Mouse (Mus musculus) cerebellum, adult 11-12 months (tissue): ENCODE data around the gene Zfp524.
"Not testable (repeated sequence)": the region's sequence is repeated elsewhere in the genome, so short reads cannot be mapped to it uniquely, and the experiment has no call there.

ENCODE experiments used
- DNase-seq: peaks from one replicate; pipeline ENCODE4 v3.0.0; 2022

The Zfp524 gene

DNA sequence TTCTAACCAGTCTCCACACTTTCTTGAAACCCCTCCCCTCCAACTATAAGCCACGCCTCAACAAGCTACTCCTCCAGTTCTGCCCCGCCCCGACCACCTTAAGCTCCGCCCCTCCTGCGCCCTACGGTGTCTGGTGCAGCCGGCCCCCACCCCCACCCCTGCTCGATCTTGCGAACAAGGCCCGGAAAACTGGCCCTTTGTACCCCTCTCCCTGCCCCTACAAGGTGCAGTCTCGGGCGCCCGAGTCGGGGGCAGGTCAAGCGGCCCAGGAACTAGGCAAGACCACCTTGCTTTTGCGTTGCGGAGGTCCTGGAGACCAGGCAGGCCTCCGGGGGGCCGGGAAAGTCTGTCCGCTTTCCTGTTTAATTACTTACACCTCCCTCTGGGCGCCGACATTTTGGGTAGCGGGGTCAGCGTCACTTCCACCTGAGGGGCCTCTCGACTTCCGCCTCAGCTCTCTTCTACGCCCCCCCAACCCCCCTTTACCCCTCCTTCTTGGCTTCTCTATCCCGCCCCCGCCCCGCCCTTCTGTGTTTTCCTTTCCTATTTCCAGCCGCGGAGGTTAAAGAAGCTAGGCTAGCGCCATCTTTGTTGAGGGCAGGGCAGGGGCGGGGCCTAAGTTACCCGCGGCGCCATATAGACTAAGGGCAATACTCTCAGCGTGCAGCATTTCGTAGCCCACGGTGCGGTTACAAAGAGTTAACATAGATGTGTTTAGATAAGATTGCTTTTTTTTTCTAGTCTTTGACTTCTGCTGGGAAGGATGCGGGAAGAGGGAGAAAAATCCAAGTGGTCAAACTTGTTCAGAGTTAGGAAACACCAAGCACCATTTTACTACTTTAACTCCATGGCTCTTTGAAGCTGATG lies at the start of gene Zfp524, which contains the start of gene Fiz1:
TSS of gene Zfp524 (plus strand) at position 165 of the 867 bp plus-strand sequence.
TSS of gene Fiz1 (minus strand) at position 447 of the 867 bp plus-strand sequence.
- peak; percentile 95 for DNase-seq

DNA sequence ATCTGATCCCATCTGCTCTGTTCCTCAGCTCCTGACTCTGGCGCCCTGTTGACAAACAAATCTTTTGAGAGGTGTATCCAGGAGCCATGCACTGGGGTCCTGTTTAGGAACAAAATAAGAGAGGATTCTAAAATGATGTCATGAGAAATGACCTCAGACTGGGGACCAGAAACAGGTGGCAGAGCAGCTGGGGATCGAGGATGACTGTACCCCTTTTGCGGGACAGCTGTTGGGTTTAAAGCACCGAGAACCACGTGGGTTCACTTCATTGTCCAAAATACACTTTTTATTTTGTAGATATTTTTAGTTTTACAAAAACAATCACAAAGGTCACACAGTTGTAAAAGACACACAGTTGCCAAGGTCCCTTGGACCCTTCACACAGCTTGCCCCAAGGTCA lies 49.2 kb upstream of the Zfp524 start:
- no peak for DNase-seq

DNA sequence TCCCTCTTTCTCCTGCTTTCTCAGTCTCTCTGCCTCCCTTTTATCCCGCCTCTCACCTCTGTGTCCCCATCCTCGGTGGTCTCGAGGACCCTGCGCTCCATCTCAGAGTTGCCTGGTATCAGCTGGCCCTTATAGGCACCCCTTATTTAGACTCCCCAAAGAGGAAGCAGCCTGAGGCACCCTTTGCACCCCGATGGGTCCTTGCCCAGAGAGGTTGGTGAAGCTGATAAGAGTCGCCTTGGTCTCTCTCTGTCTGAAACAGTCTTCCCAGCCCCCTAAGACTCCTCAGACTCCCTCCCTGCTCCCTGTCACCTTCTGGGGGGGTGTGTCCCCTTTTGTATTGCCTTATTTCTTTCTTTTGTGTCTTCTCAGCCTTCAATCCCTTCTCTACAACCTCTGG lies 43.1 kb upstream of the Zfp524 start, which contains the start of gene Sbk3:
TSS of gene Sbk3 (minus strand) at position 101 of the 400 bp plus-strand sequence.
- DNase-seq: no peak

DNA sequence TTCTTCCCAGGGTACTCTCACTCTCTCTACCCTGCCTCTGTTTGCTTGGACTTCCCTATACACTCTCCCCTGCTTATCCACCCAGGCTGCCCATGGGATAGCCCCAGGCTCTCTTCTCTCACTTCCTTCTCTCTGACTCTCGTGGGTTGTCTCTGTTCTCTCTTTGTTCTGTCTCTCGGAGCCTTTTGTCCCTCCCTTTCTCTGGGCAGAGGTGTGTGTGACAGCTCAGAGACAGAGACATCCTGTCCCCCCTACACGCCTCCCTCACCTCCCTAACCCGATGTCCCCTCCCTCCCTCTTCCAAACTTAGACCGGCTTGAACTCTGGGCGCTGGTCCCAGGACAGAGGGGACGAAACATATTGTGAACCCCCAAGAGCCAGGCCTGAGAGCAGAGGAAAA lies 42.5 kb upstream of the Zfp524 start:
- DNase-seq: no peak

DNA sequence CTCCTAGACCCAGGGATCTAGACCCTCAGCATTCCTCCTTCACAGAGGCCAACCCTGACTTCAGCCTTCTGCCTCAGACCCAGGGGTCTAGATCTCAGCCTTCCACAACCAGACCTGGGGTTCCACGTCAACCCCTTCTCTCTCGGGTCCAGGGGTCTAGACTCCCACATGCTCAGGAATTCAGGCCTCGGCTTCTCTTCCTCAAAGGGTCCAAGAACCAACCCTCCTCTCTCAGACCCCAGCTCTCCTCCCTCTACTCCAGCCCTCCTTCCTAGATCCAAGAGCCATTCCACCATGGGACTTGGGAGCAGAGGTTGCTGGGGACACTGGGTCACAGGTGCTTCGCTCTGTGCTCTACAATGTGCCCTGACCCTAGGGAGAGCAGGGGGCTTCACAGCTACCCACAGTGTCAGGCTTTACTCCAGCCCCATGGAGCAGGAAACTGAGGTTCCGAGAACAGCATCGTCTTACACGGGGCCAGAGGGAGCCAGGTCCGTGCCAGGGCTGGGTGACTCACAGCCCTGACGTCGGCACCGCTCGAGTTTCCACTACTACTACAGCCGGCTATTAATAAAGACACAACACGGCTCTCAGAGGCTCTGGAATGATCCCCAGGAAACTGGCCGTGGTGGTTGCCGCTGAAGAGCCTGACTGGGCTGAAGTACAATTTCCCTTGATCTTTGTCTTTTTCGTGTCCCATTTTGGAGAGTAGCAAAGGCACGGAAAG lies 41.7 kb upstream of the Zfp524 start:
- DNase-seq: no peak

DNA sequence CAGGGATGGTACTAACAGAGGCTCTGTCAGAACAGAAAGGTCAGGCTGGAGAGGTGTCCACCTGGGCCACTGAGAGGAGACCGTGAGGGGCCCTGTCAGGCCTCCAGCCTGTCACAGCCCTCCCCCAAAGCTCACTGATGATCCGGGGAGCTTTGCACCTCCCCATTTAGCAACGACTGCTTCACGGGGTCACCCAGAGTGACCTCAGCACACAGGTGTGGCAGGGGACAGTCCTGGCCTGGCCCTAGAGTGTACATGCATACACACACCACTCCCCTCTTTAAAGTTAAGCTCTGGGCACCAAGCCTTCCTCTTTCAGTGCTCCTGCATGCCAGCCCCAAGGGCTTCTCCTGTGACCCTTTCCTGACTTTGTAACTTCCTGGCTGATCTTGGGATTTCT lies 38.8 kb upstream of the Zfp524 start:
- DNase-seq: no peak

DNA sequence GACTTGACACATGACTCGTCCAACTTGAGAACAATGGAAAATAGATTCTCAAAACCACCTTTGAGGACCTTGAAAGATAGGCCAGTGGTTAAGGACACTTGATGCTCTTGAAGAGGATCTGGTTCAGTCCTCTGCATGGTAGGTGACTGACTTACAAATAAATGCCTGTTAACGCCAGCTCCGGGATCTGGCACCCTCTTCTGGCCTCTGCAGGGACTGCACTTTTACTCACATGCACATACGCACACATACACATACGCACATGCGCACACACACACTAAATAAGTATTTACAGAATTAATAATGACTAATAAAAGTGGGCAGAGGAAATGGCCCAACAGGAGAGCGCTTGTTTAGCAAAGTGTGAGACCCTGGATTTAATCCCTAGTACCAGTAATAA lies 37.4 kb upstream of the Zfp524 start:
- no peak for DNase-seq

DNA sequence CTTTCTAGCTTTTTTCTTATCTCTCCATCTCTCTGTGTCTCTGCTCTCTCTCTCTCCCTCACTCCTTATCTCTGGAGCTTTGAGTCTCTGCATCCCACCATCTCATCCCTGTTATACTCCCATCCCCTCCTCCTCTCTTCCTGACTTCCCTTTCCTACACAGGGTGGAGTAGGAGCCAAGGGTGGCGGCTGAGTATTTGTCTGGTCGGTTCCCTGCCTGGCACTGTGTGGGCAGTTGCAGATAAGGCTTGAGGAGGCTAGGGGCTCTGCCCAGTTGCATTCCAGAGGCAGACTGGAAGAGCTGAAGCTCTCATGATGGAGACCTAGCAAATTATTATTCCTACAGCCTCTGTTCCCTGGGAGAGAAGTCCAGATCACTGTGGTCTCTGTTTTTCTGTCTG lies 26.0 kb upstream of the Zfp524 start:
- no peak for DNase-seq

DNA sequence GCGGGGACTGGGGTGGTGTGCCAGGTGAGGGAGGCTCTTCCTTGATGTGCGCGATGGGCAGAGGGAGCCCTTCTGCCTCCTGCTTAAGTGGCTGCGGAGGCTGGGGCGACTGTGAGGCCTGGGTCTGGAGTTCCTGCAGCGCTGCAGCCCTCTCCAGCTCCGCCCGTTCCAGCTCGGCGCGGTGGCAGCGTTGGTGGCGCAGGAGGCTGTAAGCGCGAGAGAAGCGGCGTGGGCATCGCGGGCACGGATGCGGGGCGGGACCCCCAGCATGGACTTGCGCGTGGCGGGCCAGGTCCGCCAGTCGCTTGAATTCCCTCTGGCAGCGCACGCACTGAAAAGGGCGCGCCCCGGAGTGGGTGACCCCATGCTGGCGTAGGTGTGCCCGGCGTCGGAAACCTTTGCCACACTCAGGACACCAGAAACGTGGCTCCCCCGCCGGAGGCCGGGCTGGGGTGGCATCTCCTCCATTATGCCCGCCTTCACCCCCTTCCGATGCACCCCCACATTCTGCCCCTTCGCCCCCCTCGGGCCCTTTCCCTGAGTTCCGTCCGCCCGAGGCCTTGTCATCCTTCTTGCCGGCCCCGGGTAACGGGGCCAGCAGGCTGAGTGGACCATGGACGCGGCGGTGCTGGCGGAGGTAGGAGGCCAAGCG lies 20.7 kb upstream of the Zfp524 start:
- DNase-seq: peak; percentile 62

DNA sequence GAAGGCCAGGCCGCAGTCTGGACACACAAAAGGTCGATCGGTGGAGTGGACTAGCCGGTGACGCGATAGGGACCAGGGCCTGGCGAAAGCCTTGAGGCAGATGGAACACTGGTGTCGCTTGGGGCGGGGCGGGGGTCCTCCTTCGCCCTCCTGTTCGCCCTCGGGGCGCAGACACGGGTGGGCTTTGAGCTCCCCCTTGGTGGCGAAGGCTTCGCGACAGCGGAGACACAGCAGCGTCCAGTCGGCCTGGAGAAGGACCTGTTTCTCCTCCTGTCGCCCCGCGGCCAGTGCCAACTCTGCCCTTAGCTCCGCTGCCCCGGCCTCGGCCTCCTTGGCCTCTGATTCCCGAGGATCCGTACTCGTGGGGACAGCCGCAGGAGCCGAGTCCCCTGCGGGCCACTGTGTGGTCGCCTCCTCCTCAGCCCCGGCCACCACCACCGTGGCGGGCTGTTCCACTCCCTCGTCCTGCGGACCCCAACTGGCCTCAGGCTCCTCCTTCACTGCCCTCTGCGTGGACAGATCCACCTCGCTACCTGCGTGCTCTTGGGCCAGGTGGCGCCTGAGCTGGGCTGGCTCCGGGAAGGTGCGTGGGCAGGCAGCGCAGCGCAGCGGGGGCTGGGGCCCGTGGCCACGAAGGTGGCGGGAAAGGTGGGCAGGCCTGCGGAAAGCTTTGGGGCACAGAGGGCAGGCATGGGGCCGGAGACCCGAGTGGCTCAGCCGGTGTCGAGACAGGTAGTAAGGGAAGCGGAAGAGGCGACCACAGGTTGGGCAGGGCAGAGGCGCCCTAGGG lies 20.0 kb upstream of the Zfp524 start:
- DNase-seq: peak; percentile 65

DNA sequence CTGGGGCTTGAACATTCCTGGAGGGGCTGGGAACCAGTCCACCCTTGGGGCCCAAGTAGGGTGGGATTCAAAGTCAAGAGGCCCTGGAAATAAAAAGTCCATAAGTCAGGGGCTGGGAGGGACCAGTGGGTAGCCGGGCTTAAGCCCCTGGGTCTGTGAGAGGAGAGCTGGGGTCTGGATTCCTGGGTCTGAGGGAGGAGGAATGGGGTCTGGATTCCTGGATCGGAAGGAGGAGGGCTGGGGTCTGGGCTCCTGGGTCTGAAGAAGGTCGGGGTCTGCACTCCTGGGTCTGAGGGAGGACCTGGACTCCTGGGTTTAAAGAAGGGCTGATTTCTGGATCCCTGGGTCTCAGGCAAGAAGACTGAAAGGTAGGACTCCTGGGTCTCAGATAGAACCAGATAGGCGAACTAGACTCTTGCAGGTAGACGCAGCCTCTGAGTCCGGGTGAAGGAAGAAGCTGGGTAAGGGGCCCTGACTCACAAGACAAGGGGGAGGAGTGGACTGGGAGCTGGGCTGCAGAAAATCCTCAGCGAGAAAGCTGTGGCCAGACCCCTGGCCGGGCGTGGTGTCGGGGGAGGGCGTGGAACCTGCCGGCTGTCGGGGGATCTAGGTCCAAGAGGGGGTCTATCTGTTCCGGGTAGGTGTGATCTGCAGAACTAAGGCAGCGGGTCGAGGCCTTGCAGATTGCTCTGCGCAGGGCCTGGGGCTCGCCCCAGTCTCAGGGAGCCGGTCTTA lies 18.8 kb upstream of the Zfp524 start:
- no peak for DNase-seq

DNA sequence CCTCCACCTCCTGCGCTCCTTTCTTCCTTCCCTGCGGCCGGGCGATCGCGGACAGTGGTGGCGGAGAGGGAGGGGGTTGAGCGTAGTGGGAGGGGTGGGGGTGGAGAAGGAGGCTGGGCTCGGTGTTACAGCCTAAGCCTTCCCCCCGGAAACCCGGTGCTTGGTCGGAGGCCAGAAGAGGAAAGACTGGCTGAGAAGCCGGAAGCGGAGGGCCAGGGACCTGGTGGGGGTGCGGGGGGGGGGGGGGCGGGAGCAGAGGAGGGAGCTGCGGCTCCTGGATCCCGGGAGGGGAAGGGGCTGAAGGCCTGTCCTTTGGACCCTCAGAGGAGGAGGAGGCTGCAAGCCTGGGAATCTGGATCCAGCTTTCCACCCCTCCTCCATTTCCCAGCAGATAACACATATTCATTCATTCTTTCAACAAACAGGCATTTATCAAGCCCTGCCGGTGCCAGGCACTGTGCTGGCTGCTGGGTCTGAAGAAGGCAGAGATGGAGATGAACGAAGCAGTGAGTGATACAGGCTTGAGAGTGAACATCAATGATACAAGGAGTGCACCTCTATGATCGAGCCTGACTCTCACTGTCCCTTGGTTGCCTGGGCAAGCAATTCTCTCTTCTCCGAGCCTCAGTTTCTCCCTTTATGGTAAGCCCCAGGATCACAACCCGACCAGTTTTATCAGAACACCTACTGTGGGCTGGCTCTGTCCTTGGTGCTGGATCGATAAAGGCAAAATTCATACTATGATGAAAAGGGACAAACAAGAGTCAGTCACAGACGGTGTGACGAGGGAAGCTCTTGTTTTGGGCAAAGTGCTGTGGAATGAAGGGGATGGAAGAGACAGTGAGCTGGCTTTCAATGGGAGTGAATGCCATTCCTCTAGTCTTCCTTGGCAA lies 18.0 kb upstream of the Zfp524 start, which contains the start of gene Zfp579:
TSS of gene Zfp579 (minus strand) at position 156 of the 893 bp plus-strand sequence.
- peak; percentile 92 for DNase-seq

DNA sequence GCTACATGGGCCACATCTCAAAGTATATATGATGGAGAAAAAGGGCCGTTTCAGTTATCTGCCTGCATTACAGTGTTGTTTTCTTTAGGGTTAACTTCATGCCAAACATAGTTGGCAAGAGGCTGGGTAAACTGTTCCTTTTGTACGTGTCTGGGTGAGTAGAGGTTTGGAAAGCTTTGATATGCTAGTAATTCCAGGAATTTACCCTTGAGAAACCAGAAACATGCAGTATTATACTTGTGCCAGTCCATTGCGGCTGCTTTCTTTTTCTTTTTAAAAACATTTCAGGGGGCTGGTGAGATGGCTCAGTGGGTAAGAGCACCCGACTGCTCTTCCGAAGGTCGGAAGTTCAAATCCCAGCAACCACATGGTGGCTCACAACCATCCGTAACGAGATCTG lies 17.3 kb upstream of the Zfp524 start:
- DNase-seq: no peak

DNA sequence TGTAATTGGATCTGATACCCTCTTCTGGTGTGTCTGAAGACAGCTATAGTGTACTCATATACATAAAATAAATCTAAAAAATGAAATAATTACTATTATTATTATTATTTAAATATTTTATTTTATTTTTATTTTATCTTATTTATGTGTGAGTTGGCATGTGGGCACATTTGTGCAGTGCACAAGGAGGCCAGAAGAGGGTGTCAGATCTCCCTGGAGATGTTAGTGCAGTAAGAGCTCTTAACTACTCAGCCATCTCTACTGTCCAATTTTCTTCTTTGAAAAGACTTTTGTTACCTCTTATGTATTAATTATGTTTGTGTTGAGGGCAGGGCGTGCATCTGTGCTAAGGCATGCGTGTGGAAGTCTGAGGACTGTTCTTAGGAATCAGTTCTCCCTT lies 14.3 kb upstream of the Zfp524 start:
- DNase-seq: no peak

DNA sequence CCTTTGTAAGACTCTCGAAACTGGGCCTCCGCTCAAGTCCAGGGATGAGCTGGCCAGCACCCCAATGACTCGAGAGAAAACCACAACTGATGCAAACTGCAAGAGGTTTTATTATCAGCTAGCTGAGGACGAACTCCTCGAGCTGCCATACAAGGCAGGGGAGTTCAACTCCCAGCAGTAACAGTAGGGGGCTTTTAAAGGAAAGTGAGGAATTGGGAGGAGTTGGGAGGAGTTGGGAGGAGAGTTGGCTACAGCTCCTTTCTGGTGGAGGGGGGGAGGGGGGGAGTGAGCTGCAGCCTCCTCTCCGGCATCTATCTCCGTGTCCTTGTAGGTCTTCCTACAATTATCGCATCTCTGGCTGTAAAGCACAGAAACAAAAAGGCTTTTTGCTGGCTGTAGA lies 11.3 kb upstream of the Zfp524 start:
- not testable (repeated sequence) for DNase-seq

DNA sequence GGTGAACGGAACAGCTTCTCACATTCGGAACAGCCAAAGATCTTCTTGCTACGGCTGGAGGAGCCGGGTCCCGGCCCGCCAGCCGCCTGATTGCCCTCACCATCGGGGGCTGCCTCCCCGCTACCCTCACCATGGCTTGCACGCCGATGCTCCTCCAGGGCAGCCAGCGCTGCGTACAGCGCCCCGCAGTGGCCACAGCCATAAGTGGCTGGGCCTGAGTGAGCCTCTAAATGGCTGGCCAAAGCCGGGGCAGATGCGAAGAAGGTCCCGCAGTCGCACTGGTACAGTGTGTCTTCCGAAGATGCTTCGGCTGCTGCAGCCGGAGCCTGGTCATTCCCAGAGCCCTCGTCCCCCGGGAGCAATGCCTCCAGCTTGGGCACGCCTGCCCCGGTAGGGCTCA lies 6.0 kb upstream of the Zfp524 start:
- no peak for DNase-seq

DNA sequence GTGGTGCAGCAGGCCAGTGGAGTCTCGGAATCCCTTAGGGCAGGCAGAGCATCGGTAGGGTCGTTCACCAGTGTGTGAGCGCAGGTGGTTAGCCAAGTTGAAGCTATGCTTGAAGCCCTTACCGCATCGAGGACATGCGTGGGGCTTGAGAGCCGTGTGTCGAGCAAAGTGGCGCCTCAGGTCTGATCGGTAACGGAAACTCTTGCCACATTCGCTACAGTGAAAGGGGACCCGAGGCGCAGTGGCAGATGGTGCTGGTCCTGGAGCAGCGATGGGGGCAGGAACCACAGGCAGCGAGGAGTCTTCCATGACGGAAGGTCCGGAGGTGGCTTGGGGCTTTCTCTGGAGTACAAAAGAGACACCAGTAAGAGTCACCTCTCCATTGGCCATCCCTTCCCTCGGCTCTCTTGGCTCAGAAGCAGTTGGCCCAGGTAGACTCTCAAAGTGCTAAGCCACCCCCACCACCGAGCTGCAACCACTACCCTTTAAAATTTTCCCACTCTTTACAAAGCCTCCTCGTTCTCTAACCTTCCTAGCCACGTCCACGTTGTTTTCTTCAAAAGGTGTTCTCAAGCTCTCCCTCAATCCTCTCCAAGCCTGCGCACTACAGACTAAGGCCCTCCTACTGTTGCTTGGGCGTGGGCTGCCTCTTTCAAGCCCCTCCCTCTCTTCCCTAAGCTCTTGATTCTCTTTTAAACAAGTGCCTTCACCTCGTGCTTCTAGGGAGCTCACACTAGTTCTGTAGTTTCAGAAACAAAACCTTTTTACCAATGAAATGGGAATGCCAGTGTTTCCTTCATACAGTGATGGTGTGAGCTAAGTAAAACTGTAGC lies 1.3 kb upstream of the Zfp524 start:
- DNase-seq: peak; percentile 58

DNA sequence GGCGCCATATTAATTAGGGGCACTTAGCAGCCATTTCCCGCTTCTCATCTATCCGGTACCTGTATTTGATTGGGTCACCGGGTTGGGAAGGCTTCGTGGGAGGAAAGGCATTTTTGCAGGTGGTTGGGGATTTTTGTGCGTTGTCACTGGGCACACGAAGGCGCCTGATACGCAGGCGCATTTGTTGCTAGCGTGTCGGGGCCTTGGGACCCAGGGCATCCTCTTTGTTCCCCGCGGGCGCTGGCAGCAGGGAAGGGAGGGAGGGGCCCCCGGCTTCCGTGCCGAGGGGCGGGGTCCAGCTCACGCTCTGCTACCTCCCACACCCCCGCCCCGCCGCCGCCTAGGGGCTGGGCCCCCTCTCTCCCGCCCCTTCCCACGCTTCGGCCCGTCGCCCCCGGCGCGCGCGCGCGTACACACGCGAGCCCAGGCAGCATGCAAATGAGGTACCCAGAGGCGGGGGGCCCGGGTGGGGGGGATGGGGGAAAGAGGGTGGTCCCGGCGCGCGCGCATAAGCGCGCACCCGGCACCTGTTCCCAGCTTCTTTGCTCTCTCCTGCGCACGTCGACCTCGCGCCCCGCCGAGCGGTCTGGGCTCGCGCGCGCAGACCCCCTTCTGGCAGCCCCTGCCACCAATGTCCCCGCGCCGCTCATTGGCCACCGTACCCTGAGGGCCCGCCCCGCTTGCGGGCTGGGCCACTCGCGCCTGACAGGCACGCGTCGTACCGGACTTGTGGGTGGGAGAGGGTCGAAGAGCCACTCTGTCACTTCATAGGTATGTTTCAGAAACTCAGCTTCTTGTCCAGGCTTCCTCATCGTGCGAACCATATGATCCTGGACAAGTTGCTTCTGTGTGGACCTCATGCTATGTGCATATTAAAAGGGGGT lies 1.1 kb downstream of the Zfp524 start, which contains the start of gene Gm44973:
TSS of gene Gm44973 (plus strand) at position 379 of the 884 bp plus-strand sequence.
- peak; percentile 94 for DNase-seq

DNA sequence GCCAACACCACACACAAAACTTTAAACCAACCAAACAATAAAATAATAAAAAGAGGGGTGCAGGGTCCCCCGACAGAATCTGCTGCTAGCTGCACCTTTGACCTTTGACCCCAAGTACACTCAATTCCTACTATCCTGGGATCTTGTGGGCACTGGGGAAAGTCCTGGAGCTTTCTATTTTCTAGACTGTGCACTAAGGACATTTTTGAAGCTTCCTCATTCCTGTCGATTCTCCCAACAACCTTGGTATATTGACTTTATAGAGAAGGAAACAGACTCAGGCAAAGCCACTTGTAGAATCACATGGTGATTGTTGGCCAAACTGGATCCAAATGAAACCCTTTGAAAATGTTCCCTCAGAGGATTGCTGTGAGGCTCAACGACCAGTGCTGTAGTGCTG lies 1.8 kb downstream of the Zfp524 start:
- no peak for DNase-seq
